Mouse (Mus musculus): ENCODE data around the gene Pms2. TPM values are rescaled to one million over a fixed set of nuclear protein-coding genes. Genes with fewer than 3 reads are reported as not detected.

The Pms2 gene
- polyA plus RNA-seq, 1 experiment from 2014 or later, result 18.2 TPM

DNA sequence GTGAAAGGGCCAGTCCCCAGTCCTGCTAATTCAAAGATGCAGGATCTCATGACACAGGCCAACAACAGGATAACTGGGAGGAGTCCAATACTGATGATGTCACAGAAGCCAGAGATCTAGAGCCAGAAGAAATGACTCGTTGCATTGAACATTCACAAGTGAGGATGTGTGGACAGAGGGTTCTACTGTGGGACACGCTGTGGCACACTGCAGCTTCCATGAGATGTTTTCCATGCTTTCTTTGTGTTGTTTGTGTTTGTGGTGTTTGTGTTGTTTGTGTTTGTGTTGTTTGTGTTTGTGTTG lies 65.8 kb downstream of the Pms2 start:
- 42% methylated on average over 2 of the region's 2 CpGs for WGBS
- Histone ChIP-seq H3K4me3 (ENCODE audit: low read length) (no peak overlapping the region), H3K9me3 (ENCODE audit: control insufficient read depth, low read length) (no peaks in the 10 kb centered on the region), H3K36me3 (ENCODE audit: control insufficient read depth, insufficient read depth, low read length) (no peaks in the 10 kb centered on the region), H3K9ac (ENCODE audit: low read depth, low read length) (no peak overlapping the region), H3K4me1 (ENCODE audit: control insufficient read depth, insufficient read depth, low read length) (peaks cover 8% of the 10 kb centered on the region; the same call in 1 of the 2 replicates), H3K27ac (ENCODE audit: low read length) (no peak overlapping the region), H3K27me3 (replicated peaks; ENCODE audit: control insufficient read depth, insufficient read depth, low read length) (no peaks in the 10 kb centered on the region), H3K4me2 (ENCODE audit: low read depth, low read length) (no peak overlapping the region)
- peak; percentile 21; the same call in 1 of the 2 replicates for ATAC-seq

DNA sequence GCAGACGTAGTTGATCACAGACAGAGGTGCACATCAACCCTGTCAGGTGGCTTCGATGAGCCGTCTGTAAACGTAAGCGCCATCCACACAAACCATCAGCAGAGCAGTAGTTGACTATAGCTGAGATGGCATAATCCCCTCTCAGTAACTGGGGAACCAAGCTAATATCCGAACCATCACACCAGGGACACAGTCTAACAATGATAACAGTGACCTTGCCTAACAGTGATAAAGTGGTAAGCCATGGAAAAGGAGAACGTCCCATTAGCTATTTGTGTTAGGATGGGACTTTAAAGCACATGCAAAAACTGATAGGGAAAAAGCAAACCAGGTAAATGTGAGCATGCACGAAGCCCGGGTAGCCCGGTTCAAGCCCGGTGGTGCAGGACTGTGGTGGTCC lies 66.5 kb downstream of the Pms2 start:
- H3K36me3 ChIP-seq (ENCODE audit: control insufficient read depth, insufficient read depth, low read length), result no peaks in the 10 kb centered on the region
- H3K9ac ChIP-seq (ENCODE audit: low read depth, low read length), result no peak overlapping the region
- no peak overlapping the region for H3K4me2 ChIP-seq (ENCODE audit: low read depth, low read length)
- no peaks in the 10 kb centered on the region for H3K27me3 ChIP-seq (replicated peaks; ENCODE audit: control insufficient read depth, insufficient read depth, low read length)
- no peak for ATAC-seq
- no peak overlapping the region for H3K27ac ChIP-seq (ENCODE audit: low read length)
- peaks cover 10% of the 10 kb centered on the region for H3K4me1 ChIP-seq (ENCODE audit: control insufficient read depth, insufficient read depth, low read length)
- no peak overlapping the region for H3K4me3 ChIP-seq (ENCODE audit: low read length)
- no peaks in the 10 kb centered on the region for H3K9me3 ChIP-seq (ENCODE audit: control insufficient read depth, low read length)
- 82% methylated on average over 11 of the region's 11 CpGs for WGBS

- no peaks in the 10 kb centered on the region for H3K9me3 ChIP-seq (ENCODE audit: control insufficient read depth, low read length)
- no peak overlapping the region for H3K27ac ChIP-seq (ENCODE audit: low read length)
- ATAC-seq, result 0 out of 2 replicates have a peak, but pooled peaks have one; percentile 18
- H3K4me1 ChIP-seq (ENCODE audit: control insufficient read depth, insufficient read depth, low read length), result peaks cover 10% of the 10 kb centered on the region
- no peak overlapping the region for H3K4me3 ChIP-seq (ENCODE audit: low read length)
- H3K4me2 ChIP-seq (ENCODE audit: low read depth, low read length), result no peak overlapping the region
- 63% methylated on average over 16 of the region's 16 CpGs for WGBS
- H3K36me3 ChIP-seq (ENCODE audit: control insufficient read depth, insufficient read depth, low read length), result no peaks in the 10 kb centered on the region
- no peaks in the 10 kb centered on the region for H3K27me3 ChIP-seq (replicated peaks; ENCODE audit: control insufficient read depth, insufficient read depth, low read length)
- no peak overlapping the region for H3K9ac ChIP-seq (ENCODE audit: low read depth, low read length)
Observed at GRCm38 (mm10) chr5:143976726-143977431, 67.1 kb downstream of the Pms2 start.

DNA sequence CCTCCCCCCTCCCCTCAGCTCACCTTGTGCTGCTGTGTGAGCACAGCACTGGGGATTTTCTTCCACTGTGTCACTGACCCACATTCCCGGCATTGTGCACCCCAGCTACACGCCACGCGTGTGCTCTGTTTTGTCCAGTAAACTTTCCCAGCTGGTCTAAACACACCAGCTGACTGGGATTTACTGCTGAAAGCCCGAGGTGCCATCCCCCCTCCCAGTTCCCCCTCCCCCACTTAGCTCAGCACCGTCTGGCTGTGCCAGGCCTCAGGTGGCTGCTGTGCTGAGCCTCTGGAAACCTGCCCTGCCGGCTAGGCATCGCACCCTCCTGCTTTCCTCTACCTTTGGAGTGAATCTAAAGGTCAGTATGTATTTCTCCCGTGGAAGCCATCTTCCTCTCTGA lies 71.1 kb downstream of the Pms2 start:
- ATAC-seq, result peak; percentile 61

DNA sequence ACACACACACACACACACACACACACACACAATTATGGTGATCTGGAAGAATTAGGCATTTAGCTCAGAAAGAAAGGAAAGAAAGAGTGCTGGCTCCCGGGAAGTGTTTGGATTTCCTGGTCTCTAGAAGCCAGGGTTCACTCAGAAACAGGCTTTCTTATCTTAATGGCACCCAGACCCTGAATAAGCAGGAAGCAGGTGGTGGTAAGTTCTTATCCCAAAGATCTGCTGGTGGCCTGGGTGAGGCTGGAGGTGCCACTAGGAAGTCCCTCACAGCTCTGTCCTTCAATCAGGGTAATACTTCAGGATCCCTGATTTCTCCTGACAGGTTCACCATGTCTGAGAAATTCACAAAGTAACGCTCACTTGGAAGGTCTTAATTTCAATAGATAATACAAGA lies 72.6 kb downstream of the Pms2 start:
- Histone ChIP-seq H3K9ac (ENCODE audit: low read depth, low read length) (no peak overlapping the region), H3K27me3 (replicated peaks; ENCODE audit: control insufficient read depth, insufficient read depth, low read length) (no peaks in the 10 kb centered on the region), H3K9me3 (ENCODE audit: control insufficient read depth, low read length) (no peaks in the 10 kb centered on the region), H3K4me1 (ENCODE audit: control insufficient read depth, insufficient read depth, low read length) (peaks cover 3% of the 10 kb centered on the region), H3K4me2 (ENCODE audit: low read depth, low read length) (no peak overlapping the region), H3K36me3 (ENCODE audit: control insufficient read depth, insufficient read depth, low read length) (no peaks in the 10 kb centered on the region), H3K27ac (ENCODE audit: low read length) (peak overlapping the region; percentile 70), H3K4me3 (ENCODE audit: low read length) (no peak overlapping the region)
- 59% methylated on average over 2 of the region's 2 CpGs for WGBS
- ATAC-seq, result peak; percentile 85

More for the DNA sequence above, 71.1 kb downstream of the Pms2 start:
- Histone ChIP-seq H3K9ac (ENCODE audit: low read depth, low read length) (no peak overlapping the region), H3K4me2 (ENCODE audit: low read depth, low read length) (no peak overlapping the region), H3K9me3 (ENCODE audit: control insufficient read depth, low read length) (no peaks in the 10 kb centered on the region), H3K4me3 (ENCODE audit: low read length) (no peak overlapping the region), H3K27ac (ENCODE audit: low read length) (no peak overlapping the region), H3K27me3 (replicated peaks; ENCODE audit: control insufficient read depth, insufficient read depth, low read length) (no peaks in the 10 kb centered on the region), H3K36me3 (ENCODE audit: control insufficient read depth, insufficient read depth, low read length) (no peaks in the 10 kb centered on the region), H3K4me1 (ENCODE audit: control insufficient read depth, insufficient read depth, low read length) (peaks cover 3% of the 10 kb centered on the region)
- WGBS, result 31% methylated on average over 9 of the region's 9 CpGs

Other genes with a start within 250 kb of the Pms2 start
- 9.9 and 10.5 TPM in 2 replicates for gene Usp42, start 177.7 kb upstream of the Pms2 start, polyA plus RNA-seq (2015; fragmentation: Nextera tagmentation; extraction: Ambion mirVana)
- 32.2 and 32.5 TPM in 2 replicates for gene Eif2ak1, start 92.2 kb upstream of the Pms2 start, polyA plus RNA-seq (2015; fragmentation: Nextera tagmentation; extraction: Ambion mirVana)
- 0.12 and 0.15 TPM in 2 replicates for gene Ankrd61, start 12.3 kb upstream of the Pms2 start, polyA plus RNA-seq (2015; fragmentation: Nextera tagmentation; extraction: Ambion mirVana)
- 123 and 135 TPM in 2 replicates for gene Aimp2, start 117 bp upstream of the Pms2 start, polyA plus RNA-seq (2015; fragmentation: Nextera tagmentation; extraction: Ambion mirVana)
- 0.47 and 0.71 TPM in 2 replicates for gene Gm42421, start 18.2 kb downstream of the Pms2 start, polyA plus RNA-seq (2015; fragmentation: Nextera tagmentation; extraction: Ambion mirVana)
- 0.22 and 0.87 TPM in 2 replicates for gene Rsph10b, start 23.1 kb downstream of the Pms2 start, polyA plus RNA-seq (2015; fragmentation: Nextera tagmentation; extraction: Ambion mirVana)
- 74.2 and 76.7 TPM in 2 replicates for gene Ccz1, start 104.9 kb downstream of the Pms2 start, polyA plus RNA-seq (2015; fragmentation: Nextera tagmentation; extraction: Ambion mirVana)
- gene Ocm, start 116.7 kb downstream of the Pms2 start, polyA plus RNA-seq (2015; fragmentation: Nextera tagmentation; extraction: Ambion mirVana), result not detected in 2 replicates
- gene Lmtk2, start 190.5 kb downstream of the Pms2 start, polyA plus RNA-seq (2015; fragmentation: Nextera tagmentation; extraction: Ambion mirVana), result 4.8 and 5.4 TPM in 2 replicates